Mouse (Mus musculus) kidney, embryonic 16.5 days (tissue): ENCODE measurements around the gene Ess2. TPM values are rescaled to one million over a fixed set of nuclear protein-coding genes. Genes with fewer than 3 reads are reported as not detected.
"Not testable (repeated sequence)": the region's sequence is repeated elsewhere in the genome, so short reads cannot be mapped to it uniquely, and the experiment has no call there.

Experiments used
- ATAC-seq: fragments of 200-750 bp; cut with Nextera tagmentation; 2 replicates; pipeline ENCODE4 v1.8.0; 2017; ENCODE audit warnings: moderate TSS enrichment; ENCODE audit not compliant: low FRiP score, low TSS enrichment
- H3K27ac ChIP-seq: fragments of 300-500 bp; sonication (generic); 2 replicates; pipeline ENCODE4 v1.5.1; 2014; ENCODE audit warnings: low read length
- H3K27me3 ChIP-seq: fragments of 300-500 bp; sonication (generic); 2 replicates; pipeline ENCODE4 v1.6.1; 2014; ENCODE audit warnings: low read length, control low read depth, mixed read lengths; ENCODE audit not compliant: insufficient read depth
- H3K36me3 ChIP-seq: fragments of 300-500 bp; sonication (generic); 2 replicates; pipeline ENCODE4 v1.6.1; 2014; ENCODE audit warnings: low read length, control low read depth, mixed read lengths; ENCODE audit not compliant: insufficient read depth
- H3K4me1 ChIP-seq: fragments of 300-500 bp; sonication (generic); 2 replicates; pipeline ENCODE4 v1.6.1; 2014; ENCODE audit warnings: low read length, control low read depth, mixed read lengths; ENCODE audit not compliant: insufficient read depth
- H3K4me2 ChIP-seq: fragments of 300-500 bp; sonication (generic); replicated peaks from 2 replicates; pipeline ENCODE4 v1.6.1; 2014; ENCODE audit warnings: low read depth, low read length
- H3K4me3 ChIP-seq: fragments of 300-500 bp; sonication (generic); 2 replicates; pipeline ENCODE4 v1.5.1; 2014; ENCODE audit warnings: mild to moderate bottlenecking, low read length
- H3K9ac ChIP-seq: fragments of 300-500 bp; sonication (generic); replicated peaks from 2 replicates; pipeline ENCODE4 v1.6.1; 2014; ENCODE audit warnings: low read length
- H3K9me3 ChIP-seq: fragments of 300-500 bp; sonication (generic); 2 replicates; pipeline ENCODE4 v1.6.1; 2016; ENCODE audit warnings: low read length, control low read depth
- WGBS: fragments of 180-500 bp; shearing (Covaris S2); extraction: QIAGEN DNeasy Blood & Tissue Kit; methylation state at CpG from one replicate; pipeline ENCODE4 v1.1.7; 2014; 5-methylcytosine and 5-hydroxymethylcytosine counted together
- polyA plus RNA-seq: library from polyadenylated mRNA; unstranded; fragments of >200 nt; fragmentation: Nextera tagmentation; extraction: Ambion mirVana; gene quantifications from 2 replicates; pipeline ENCODE4 v1.2.1, GENCODE M21; 2015

Gene Ess2
- 40.7 and 44.8 TPM in 2 replicates for polyA plus RNA-seq

DNA sequence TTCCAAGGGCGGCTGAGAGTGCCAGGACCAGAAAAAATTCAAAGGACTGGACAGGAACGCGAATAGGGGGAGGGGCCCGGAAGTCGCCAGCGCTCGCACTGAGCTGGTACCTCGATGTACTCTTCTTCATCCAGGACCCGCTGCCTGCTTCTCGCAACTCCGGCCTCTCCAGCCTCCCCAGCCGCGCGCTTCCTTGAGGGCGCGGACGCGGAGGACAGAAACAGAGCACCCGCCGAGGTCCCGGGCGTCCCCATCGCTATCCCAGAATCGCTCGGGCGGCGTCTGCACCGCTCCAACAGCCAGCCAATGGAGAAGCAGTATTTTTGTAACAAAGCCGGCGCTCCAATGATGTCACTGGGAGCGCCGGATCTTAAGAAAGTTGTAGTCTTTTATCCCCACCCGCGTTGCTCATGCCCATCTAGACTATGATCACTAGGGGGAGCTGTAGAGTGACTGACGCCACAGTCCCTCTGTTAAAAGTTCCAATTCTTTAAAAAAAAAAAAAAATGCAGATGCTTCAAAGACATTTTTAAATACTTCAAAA lies at the start of gene Ess2:
Ess2 (minus strand) TSS at position 297 of the 544 bp plus-strand sequence.
- ATAC-seq = peak; percentile 93
- H3K27me3 ChIP-seq = peaks cover 46% of the 10 kb centered on the region
- peaks cover 26% of the 10 kb centered on the region for H3K36me3 ChIP-seq
- H3K9me3 ChIP-seq = no peaks in the 10 kb centered on the region
- peak within 1 kb of the TSS; percentile 97 for H3K4me2 ChIP-seq
- H3K4me1 ChIP-seq = peaks cover 21% of the 10 kb centered on the region
- no peak within 1 kb of the TSS for H3K27ac ChIP-seq
- peak within 1 kb of the TSS; percentile 75 for H3K9ac ChIP-seq
- 0% methylated on average over 35 of the region's 35 CpGs for WGBS
- H3K4me3 ChIP-seq = peak within 1 kb of the TSS; percentile 94

DNA sequence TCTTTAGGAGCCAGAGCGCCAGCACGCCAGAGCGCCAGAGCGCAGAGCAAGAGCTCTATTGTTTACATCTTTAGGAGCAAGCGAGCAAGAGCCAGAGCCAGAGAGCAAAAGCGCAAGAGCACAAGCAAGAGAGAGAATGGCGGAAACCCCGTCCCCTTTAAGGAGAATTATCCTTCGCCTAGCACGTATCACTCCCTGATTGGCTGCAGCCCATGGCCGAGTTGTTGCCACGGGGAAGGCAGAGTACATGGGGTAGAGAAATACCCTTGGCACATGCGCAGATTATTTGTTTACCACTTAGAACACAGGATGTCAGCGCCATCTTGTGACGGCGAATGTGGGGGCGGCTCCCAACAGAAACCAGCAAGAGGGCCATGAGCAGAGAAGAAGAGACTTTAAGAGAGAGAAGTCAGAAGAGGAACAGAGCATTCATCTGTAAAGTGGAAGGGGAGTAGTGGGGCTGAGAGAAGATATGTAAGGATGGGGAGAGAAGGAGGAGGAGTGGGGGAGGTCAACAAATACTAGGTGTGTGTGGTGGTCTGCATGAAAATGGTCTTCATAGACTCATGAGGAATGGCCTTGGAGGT lies 45.0 kb upstream of the Ess2 start:
- not testable (repeated sequence) for H3K27ac ChIP-seq, H3K9ac ChIP-seq, H3K9me3 ChIP-seq, H3K27me3 ChIP-seq, H3K4me1 ChIP-seq, H3K4me3 ChIP-seq, ATAC-seq, H3K36me3 ChIP-seq, H3K4me2 ChIP-seq
- WGBS = 97% methylated on average over 16 of the region's 17 CpGs

DNA sequence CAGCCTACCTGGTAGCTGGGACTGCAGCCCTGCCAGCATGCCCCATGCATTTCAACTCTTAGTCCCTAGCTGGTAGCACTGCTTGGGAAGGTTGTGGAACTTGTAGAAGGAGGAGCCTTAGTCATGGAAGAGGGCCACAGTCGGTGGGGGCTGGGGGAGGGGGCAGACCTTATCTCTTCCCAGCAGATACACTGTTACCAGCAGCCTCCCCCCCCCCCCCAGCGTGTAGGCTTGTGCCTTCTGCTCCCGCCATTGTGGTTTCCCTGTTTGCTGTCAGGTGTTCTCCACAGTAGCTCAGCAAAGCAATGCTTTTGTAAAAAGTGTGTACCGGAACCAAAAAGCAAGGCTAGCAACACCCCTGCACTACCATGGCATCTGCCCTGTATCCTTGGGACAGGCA lies 40.5 kb upstream of the Ess2 start:
- Histone ChIP-seq H3K36me3 (no peaks in the 10 kb centered on the region), H3K27me3 (no peaks in the 10 kb centered on the region), H3K4me2 (no peak overlapping the region), H3K4me3 (no peak overlapping the region), H3K27ac (no peak overlapping the region), H3K9me3 (no peaks in the 10 kb centered on the region), H3K9ac (no peak overlapping the region), H3K4me1 (no peaks in the 10 kb centered on the region)
- 94% methylated on average over 3 of the region's 4 CpGs for WGBS
- ATAC-seq = no peak

DNA sequence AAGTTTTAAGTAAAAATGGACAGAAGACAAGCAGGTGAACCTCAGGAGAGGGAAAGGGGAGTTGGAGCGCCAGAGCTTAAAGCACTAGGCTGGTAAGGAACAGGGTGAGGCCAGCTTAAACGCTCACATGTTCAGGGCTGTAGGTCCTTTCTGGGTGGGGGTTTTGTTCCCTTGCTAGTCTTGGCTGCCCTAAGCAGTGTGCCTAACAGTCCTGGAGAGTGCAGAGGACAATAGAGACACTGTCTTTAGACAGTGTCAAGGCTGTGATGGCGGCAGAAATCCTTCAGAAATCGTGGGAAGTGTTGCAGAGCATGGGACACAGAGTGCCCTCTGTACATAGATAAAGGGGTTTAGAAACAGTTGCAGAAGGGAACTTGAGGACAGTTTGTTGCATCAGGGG lies 38.9 kb upstream of the Ess2 start:
- H3K36me3 ChIP-seq = no peaks in the 10 kb centered on the region
- H3K9ac ChIP-seq = no peak overlapping the region
- H3K4me3 ChIP-seq = no peak overlapping the region
- H3K27me3 ChIP-seq = no peaks in the 10 kb centered on the region
- no peaks in the 10 kb centered on the region for H3K4me1 ChIP-seq
- no peak overlapping the region for H3K27ac ChIP-seq
- 67% methylated on average over 4 of the region's 4 CpGs for WGBS
- no peak for ATAC-seq
- no peak overlapping the region for H3K4me2 ChIP-seq
- no peaks in the 10 kb centered on the region for H3K9me3 ChIP-seq

DNA sequence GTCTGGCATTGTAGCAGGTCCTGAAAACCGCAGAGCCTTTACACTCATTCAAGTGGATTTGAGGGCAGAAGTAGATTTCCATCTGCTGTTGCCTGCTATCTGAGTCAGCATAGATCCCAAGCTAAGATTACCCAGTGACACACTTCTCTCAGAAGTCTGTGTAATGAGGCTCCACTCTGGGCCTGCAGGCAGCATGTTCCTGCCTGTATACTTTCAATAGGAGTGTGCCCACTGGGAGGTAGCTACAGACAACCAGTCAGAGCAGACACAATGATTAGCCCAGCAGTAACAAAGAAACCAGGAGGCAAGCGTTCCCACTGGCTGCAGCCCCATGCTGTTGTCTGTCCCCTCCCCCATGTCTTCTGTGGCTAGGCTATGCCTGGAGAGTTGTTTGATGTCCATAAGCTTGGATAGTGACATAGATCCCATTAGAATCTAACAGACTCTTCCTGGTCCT lies 38.3 kb upstream of the Ess2 start:
- 32% methylated on average over 2 of the region's 2 CpGs for WGBS

DNA sequence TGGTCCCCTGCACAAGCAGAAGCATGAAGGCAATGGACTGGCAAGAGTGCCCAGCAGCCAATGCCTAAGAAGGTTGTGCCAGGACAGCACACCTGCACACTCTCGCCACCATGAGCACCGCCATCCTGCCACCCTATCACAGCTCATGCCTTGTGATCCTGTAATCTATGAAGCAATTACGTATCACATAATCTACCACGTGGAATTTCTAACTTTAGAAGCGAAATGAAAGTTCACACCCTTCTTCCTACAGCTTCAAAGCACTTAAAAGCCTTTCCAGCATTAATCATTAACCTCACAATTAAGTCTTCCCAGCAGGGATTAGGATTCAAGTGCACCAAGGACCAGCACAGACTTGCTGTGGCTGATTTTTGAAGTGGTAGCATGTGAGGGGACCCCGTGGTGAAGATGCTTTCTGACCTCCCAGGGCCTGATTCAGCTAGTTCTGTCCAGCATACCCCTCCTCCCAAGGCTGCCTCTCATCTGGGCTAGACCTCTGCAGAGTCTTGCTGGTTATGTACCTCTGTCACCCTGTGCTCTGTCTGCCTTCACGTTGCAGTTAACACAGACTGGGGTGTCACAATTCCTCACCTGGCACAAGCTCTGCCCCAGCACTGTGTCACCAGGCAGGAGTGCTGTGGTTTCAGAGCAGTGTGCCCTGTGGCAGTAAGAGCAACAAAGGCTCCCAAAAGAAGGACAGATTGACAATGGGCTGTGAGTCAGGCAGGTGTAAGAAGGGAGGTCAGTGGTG lies 34.1 kb upstream of the Ess2 start:
- peak; percentile 86 for ATAC-seq
- 43% methylated on average over 7 of the region's 7 CpGs for WGBS
- Histone ChIP-seq H3K27me3 (no peaks in the 10 kb centered on the region), H3K9me3 (no peaks in the 10 kb centered on the region), H3K4me2 (peak overlapping the region; percentile 26), H3K4me1 (no peaks in the 10 kb centered on the region), H3K27ac (peak overlapping the region; percentile 79), H3K9ac (no peak overlapping the region), H3K4me3 (no peak overlapping the region), H3K36me3 (no peaks in the 10 kb centered on the region)

More for the DNA sequence above, 38.3 kb upstream of the Ess2 start:
- H3K9me3 ChIP-seq = no peaks in the 10 kb centered on the region
- H3K9ac ChIP-seq = no peak overlapping the region
- no peaks in the 10 kb centered on the region for H3K36me3 ChIP-seq
- H3K27ac ChIP-seq = no peak overlapping the region
- H3K4me3 ChIP-seq = no peak overlapping the region
- ATAC-seq = no peak
- no peaks in the 10 kb centered on the region for H3K4me1 ChIP-seq
- no peak overlapping the region for H3K4me2 ChIP-seq
- no peaks in the 10 kb centered on the region for H3K27me3 ChIP-seq

DNA sequence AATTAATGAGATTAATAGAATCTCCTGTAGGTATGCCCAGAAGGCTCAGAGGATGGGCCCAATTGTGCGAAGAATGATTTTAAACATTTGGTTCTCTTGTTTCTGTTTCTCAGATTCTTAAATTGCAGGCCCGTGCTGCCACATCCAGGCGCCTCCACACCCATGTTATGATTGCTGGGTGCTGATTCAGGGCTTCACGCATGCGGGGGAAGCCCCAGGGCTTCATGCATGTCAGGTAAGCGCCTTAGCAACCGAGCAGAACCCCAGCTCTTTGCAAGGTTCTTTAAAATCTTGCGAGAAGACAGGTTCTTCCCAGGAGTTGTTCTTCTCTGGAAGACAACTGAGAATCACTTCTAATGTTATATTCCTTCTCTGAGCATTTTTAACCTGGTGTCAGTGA lies 32.3 kb upstream of the Ess2 start:
- Histone ChIP-seq H3K9me3 (no peaks in the 10 kb centered on the region), H3K27ac (no peak overlapping the region), H3K4me3 (no peak overlapping the region), H3K4me2 (no peak overlapping the region), H3K4me1 (no peaks in the 10 kb centered on the region), H3K9ac (no peak overlapping the region), H3K27me3 (no peaks in the 10 kb centered on the region), H3K36me3 (no peaks in the 10 kb centered on the region)
- 60% methylated on average over 8 of the region's 8 CpGs for WGBS
- ATAC-seq = no peak

DNA sequence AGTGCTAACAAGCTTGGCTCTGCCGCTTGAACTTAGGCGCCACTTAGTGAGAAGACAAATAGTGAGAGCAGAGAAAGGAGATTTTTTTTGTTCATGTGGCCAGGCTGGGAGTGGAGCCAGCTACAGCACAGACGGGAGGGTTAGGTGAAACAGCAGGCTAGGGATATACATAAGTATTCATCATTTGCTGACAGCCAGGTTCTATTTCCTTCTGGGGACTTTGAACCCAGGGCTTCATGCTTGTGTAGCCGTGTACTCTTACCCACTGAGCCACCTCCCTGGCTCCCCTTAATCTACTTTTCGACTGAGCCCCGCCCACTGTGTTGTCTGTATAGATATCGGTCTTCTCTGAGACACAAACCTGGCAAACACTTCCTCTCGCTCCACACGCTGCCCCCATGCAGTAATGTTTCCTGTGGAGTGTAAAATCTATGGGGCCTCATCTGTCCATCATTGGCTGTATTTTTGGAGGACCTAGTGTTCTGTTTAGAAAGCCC lies 28.2 kb upstream of the Ess2 start:
- Histone ChIP-seq H3K9me3 (no peaks in the 10 kb centered on the region), H3K4me3 (no peak overlapping the region), H3K36me3 (no peaks in the 10 kb centered on the region), H3K9ac (no peak overlapping the region), H3K27me3 (0 out of 2 replicates have a peak, but pooled peaks cover 4% of the 10 kb centered on the region), H3K27ac (no peak overlapping the region), H3K4me2 (no peak overlapping the region), H3K4me1 (no peaks in the 10 kb centered on the region)
- 57% methylated on average over 9 of the region's 9 CpGs for WGBS
- no peak for ATAC-seq

DNA sequence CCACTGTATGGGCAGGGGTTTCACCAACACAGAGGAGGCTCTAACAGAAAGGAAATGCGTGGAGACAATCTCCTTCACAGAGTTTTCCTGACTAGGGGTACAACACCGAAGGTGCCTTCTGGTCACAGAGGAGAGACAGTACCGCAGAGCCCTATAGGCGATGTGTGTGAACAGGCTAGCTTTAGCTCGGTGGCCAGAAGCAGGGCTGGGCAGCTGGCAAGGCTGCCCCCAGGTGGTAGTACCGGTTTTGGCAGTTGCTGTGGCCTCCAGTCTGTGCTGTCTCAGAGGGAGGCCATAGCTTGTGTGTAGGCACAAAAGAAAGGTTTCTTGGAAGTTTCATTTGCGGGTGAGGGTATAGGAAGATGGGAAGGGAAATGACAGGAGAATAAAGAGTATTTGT lies 27.7 kb upstream of the Ess2 start:
- H3K27me3 ChIP-seq = 0 out of 2 replicates have a peak, but pooled peaks cover 4% of the 10 kb centered on the region

DNA sequence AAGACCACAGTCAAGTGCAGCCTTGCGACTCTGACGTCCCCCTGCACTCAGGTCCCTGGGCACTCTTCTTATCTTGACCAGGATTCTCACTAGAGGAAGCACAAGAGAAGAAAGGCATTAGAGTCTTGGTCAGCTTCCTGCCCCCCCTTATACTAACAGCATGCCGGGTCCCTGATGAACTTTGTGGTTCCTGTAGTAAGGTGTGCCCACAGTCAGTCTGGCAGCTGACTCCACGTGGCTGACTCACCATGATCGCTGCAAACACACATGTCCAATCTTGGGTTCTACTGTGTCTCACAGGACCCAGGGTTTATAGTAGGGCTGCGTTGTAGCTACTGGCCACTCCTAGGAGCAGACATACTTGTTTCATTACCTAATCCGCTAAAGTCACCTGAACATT lies 27.0 kb upstream of the Ess2 start:
- Histone ChIP-seq H3K27ac (no peak overlapping the region), H3K4me2 (no peak overlapping the region), H3K9ac (no peak overlapping the region), H3K4me1 (no peaks in the 10 kb centered on the region), H3K9me3 (no peaks in the 10 kb centered on the region), H3K4me3 (no peak overlapping the region), H3K27me3 (0 out of 2 replicates have a peak, but pooled peaks cover 4% of the 10 kb centered on the region), H3K36me3 (no peaks in the 10 kb centered on the region)
- WGBS = 77% methylated on average over 7 of the region's 7 CpGs
- no peak for ATAC-seq

More for the DNA sequence above, 27.7 kb upstream of the Ess2 start:
- H3K36me3 ChIP-seq = no peaks in the 10 kb centered on the region
- WGBS = 12% methylated on average over 7 of the region's 7 CpGs
- no peaks in the 10 kb centered on the region for H3K9me3 ChIP-seq
- no peak overlapping the region for H3K4me2 ChIP-seq
- no peak overlapping the region for H3K9ac ChIP-seq
- no peaks in the 10 kb centered on the region for H3K4me1 ChIP-seq
- H3K27ac ChIP-seq = no peak overlapping the region
- no peak overlapping the region for H3K4me3 ChIP-seq
- ATAC-seq = peak; percentile 86
